Mouse (Mus musculus) megakaryocyte, embryonic 14.5 days (primary cell): Measurements from ENCODE around the gene BC107364. TPM values are rescaled to one million over a fixed set of nuclear protein-coding genes. Genes with fewer than 3 reads are reported as not detected.
"Not testable (repeated sequence)": the region's sequence is repeated elsewhere in the genome, so short reads cannot be mapped to it uniquely, and the experiment has no call there.

Source experiments
- H3K27me3 ChIP-seq: replicated peaks from 2 replicates; pipeline ENCODE3; 2012; ENCODE audit warnings: inconsistent platforms
- H3K36me3 ChIP-seq: replicated peaks from 2 replicates; pipeline ENCODE3; 2012; ENCODE audit warnings: low read length, inconsistent platforms, mixed read lengths
- H3K4me1 ChIP-seq: 2 replicates; pipeline ENCODE4 v1.6.1; 2012; ENCODE audit warnings: inconsistent platforms
- H3K4me3 ChIP-seq: replicated peaks from 2 replicates; pipeline ENCODE3; 2012; ENCODE audit warnings: moderate library complexity, mild to moderate bottlenecking, inconsistent platforms
- H3K9me3 ChIP-seq: 2 replicates; pipeline ENCODE4 v1.6.1; 2012; ENCODE audit warnings: inconsistent platforms
- FLI1 ChIP-seq: IDR thresholded peaks from 2 replicates; pipeline ENCODE4 v1.6.1; 2012; ENCODE audit warnings: low read length, inconsistent platforms, mixed read lengths
- GATA1 ChIP-seq: IDR thresholded peaks from 3 replicates; pipeline ENCODE4 v1.6.1; 2012; ENCODE audit warnings: mixed read lengths, low read length, inconsistent platforms, borderline replicate concordance
- polyA plus RNA-seq: library from polyadenylated mRNA; stranded (reverse); fragments of >175 nt; gene quantifications from 2 replicates; pipeline ENCODE4 v1.2.3, GENCODE M21; 2012; ENCODE audit warnings: low replicate concordance; ENCODE audit not compliant: insufficient read depth

The BC107364 gene
- polyA plus RNA-seq, 1 experiment, result not detected

DNA sequence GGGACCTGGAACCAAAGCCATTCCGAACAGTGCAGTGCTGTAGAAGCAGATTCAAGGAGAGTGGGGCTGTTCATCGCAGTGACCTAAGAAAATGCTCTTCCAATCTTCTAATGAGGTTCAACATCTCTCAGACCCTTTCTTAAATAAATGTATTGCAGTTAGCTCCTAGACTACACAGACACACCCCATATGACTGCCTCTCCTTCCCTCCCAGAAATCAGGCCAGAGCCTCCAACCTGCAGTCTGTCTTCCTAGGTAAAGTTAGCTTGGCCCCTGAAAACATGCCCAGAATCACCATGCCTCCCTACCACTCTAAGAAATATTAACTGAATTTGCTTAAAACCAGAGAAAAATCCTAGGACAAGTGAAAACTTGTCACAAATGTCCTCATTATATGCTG lies 33.3 kb upstream of the BC107364 start:
- Histone ChIP-seq H3K27me3 (peaks cover 37% of the 10 kb centered on the region), H3K4me1 (peaks cover 18% of the 10 kb centered on the region), H3K4me3 (no peak overlapping the region), H3K36me3 (no peaks in the 10 kb centered on the region), H3K9me3 (peaks cover 7% of the 10 kb centered on the region)
- TF ChIP-seq FLI1 (no peak), GATA1 (no peak)

GRCm38 (mm10) chr3:96484921-96485320 lies 32.8 kb upstream of the BC107364 start:
- no peak overlapping the region for H3K4me3 ChIP-seq
- peaks cover 18% of the 10 kb centered on the region for H3K4me1 ChIP-seq

DNA sequence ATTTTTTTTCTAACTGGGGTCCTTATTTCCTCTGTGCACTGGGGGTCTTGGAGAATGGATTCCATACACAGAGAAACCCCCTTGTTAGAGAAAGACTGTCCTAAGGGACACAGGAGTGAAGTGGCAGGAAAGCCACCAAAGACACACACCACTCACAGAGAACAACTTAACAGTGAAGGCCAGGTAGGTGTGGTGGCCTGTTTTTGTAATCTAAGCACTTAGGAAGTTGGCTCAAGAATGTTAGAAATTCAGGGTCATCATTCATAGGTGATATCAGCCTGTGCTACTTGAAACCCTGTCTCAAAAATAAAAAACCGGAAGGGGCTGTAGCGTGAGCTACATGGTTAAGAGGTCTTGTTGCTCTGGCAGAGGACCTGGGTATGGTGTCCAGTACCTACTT lies 31.8 kb upstream of the BC107364 start:
- H3K4me3 ChIP-seq, result no peak overlapping the region
- no peaks in the 10 kb centered on the region for H3K36me3 ChIP-seq
- peaks cover 7% of the 10 kb centered on the region for H3K9me3 ChIP-seq
- TF ChIP-seq FLI1 (no peak), GATA1 (no peak)
- H3K4me1 ChIP-seq, result peaks cover 18% of the 10 kb centered on the region
- H3K27me3 ChIP-seq, result peaks cover 44% of the 10 kb centered on the region

More at GRCm38 (mm10) chr3:96484921-96485320, 32.8 kb upstream of the BC107364 start:
- Histone ChIP-seq H3K9me3 (peaks cover 7% of the 10 kb centered on the region), H3K27me3 (peaks cover 37% of the 10 kb centered on the region), H3K36me3 (no peaks in the 10 kb centered on the region)
- TF ChIP-seq FLI1 (no peak), GATA1 (no peak)

GRCm38 (mm10) chr3:96483044-96483443 lies 30.9 kb upstream of the BC107364 start:
- peaks cover 18% of the 10 kb centered on the region for H3K4me1 ChIP-seq
- not testable (repeated sequence) for H3K9me3 ChIP-seq, H3K4me3 ChIP-seq, H3K36me3 ChIP-seq
- peaks cover 49% of the 10 kb centered on the region for H3K27me3 ChIP-seq

DNA sequence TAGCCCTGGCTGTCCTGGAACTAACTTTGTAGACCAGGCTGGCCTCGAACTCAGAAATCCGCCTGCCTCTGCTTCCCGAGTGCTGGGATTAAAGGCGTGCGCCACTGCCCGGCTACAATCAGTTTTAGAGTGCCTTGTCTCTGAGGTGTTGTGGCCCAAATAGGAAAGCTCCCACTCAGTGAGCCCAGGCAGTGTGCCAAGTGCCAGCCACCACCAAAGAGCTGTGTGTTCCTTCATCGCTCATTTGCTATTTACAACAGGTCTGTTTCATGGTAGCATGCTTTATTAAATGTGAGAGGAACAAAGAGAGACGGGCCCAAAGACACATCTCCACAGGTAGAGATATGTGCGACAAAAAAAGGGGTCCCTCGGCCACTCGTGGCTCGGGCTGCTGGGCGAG lies 30.3 kb upstream of the BC107364 start:
- peaks cover 7% of the 10 kb centered on the region for H3K9me3 ChIP-seq
- peaks cover 13% of the 10 kb centered on the region for H3K4me1 ChIP-seq
- H3K27me3 ChIP-seq, result peaks cover 54% of the 10 kb centered on the region
- H3K36me3 ChIP-seq, result no peaks in the 10 kb centered on the region
- TF ChIP-seq FLI1 (no peak), GATA1 (no peak)
- no peak overlapping the region for H3K4me3 ChIP-seq

DNA sequence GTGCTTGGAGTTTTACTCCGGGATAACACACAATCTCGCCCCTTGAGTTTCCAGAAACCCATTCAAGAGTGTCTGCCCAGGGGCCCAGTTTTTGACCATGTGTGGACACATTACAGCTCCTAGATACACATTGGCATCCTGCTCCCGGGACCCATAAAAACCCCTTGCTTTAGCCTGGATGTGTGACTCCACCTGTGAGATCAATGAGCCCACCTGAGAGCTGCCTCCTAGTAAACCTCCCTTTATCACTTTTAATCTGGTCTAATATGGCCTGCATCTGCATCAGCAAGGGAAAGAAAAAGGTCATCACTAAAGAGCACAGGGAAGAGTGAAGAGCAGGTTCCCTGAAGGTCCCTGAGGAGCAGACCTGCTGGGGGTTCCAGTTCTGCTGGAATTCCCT lies 29.8 kb upstream of the BC107364 start:
- TF ChIP-seq GATA1, result no peak
- no peak for TF ChIP-seq FLI1
- Histone ChIP-seq H3K4me3 (no peak overlapping the region), H3K36me3 (no peaks in the 10 kb centered on the region), H3K4me1 (peaks cover 8% of the 10 kb centered on the region), H3K27me3 (peaks cover 59% of the 10 kb centered on the region), H3K9me3 (peaks cover 7% of the 10 kb centered on the region)

DNA sequence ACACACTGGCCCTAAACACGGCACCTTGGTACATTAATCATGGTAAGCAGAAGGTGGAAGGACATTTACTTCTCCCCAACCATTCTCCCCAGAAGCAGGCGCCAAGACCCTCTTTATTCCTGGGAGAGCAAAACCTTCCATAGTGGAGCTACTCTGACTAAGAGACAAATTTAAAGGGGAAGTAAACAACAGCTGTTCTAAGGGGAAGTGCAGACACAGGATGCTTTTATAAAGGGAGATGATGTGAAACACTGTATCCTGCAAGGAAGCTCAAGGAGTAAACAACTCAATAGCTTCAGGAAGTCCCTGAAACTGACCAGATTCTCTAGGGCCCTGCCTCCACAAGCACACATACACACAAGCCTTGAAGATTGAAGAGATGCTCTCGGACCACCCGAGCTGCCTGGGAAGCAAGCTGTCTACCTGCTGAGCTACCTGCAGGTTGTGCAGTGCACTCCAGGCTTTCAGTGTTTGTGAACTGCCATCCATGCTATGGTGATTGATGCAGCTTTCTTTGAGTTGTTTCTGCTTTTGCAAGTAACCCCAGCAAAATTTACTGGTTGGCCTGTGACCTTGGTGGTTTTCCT lies 28.7 kb upstream of the BC107364 start:
- Histone ChIP-seq H3K4me3 (no peak overlapping the region), H3K4me1 (peaks cover 8% of the 10 kb centered on the region), H3K9me3 (peaks cover 7% of the 10 kb centered on the region), H3K27me3 (peaks cover 67% of the 10 kb centered on the region), H3K36me3 (no peaks in the 10 kb centered on the region)
- TF ChIP-seq GATA1 (no peak), FLI1 (no peak)

- Histone ChIP-seq H3K4me3 (no peak overlapping the region), H3K4me1 (peaks cover 13% of the 10 kb centered on the region), H3K36me3 (no peaks in the 10 kb centered on the region), H3K27me3 (peaks cover 71% of the 10 kb centered on the region), H3K9me3 (peaks cover 7% of the 10 kb centered on the region)
- TF ChIP-seq GATA1, result no peak
- no peak for TF ChIP-seq FLI1
These were observed 27.1 kb upstream of the BC107364 start for GRCm38 (mm10) chr3:96479249-96479648.

GRCm38 (mm10) chr3:96477558-96477957 lies 25.5 kb upstream of the BC107364 start:
- TF ChIP-seq FLI1, result no peak
- TF ChIP-seq GATA1, result no peak
- no peak overlapping the region for H3K4me3 ChIP-seq
- H3K4me1 ChIP-seq, result peaks cover 13% of the 10 kb centered on the region
- no peaks in the 10 kb centered on the region for H3K36me3 ChIP-seq
- H3K9me3 ChIP-seq, result peaks cover 11% of the 10 kb centered on the region
- peaks cover 74% of the 10 kb centered on the region for H3K27me3 ChIP-seq

GRCm38 (mm10) chr3:96477084-96477483 lies 25.0 kb upstream of the BC107364 start:
- H3K9me3 ChIP-seq, result peaks cover 16% of the 10 kb centered on the region
- TF ChIP-seq FLI1, result no peak
- TF ChIP-seq GATA1, result no peak
- H3K27me3 ChIP-seq, result peaks cover 76% of the 10 kb centered on the region
- H3K4me3 ChIP-seq, result no peak overlapping the region
- H3K36me3 ChIP-seq, result no peaks in the 10 kb centered on the region
- peaks cover 13% of the 10 kb centered on the region for H3K4me1 ChIP-seq
